Mouse (Mus musculus) ES-Bruce4 (cell line): ENCODE results near the gene Gm49322.
A peak's percentile ranks its signal among the peaks of the same experiment; 100 is the strongest.

Source experiments
- CTCF ChIP-seq: IDR thresholded peaks from one replicate; pipeline ENCODE4 v1.8.1; 2011; ENCODE audit warnings: low read depth, low read length
- EP300 ChIP-seq: IDR thresholded peaks from 2 replicates; pipeline ENCODE4 v1.6.1; 2011; ENCODE audit warnings: low read depth, low read length; ENCODE audit not compliant: insufficient read depth

- TF ChIP-seq EP300 (no peak), CTCF (peak; percentile 82)
Measured at GRCm38 (mm10) chr10:80561116-80561944, 44.5 kb upstream of the Gm49322 start, which contains the start of gene Rexo1.
